Mouse (Mus musculus) liver, embryonic 14.5 days (tissue): ENCODE measurements around the gene Snai1.

ENCODE experiments used
- CTCF ChIP-seq: IDR thresholded peaks from 2 replicates; pipeline ENCODE4 v1.5.1; 2016; ENCODE audit warnings: antibody characterized with exemption, low read depth, control low read depth
- EP300 ChIP-seq: IDR thresholded peaks from 2 replicates; pipeline ENCODE4 v1.6.1; 2016; ENCODE audit warnings: antibody characterized with exemption, low read depth

- TF ChIP-seq CTCF (no peak), EP300 (no peak)
Observed at GRCm38 (mm10) chr2:167542361-167542760, 4.4 kb downstream of the Snai1 start.
